Mouse (Mus musculus): ENCODE results near the gene Ifnar2. TPM values are rescaled to one million over a fixed set of nuclear protein-coding genes. Genes with fewer than 3 reads are reported as not detected.

Gene Ifnar2
- polyA plus RNA-seq, 1 experiment from 2014 or later = 75.5 TPM

- ATAC-seq = no peak
- no peak overlapping the region for H3K4me2 ChIP-seq (replicated peaks; ENCODE audit: low read depth)
- no peak overlapping the region for H3K27ac ChIP-seq (ENCODE audit: low read depth, low read length)
- H3K27me3 ChIP-seq (replicated peaks; ENCODE audit: control insufficient read depth, insufficient read depth, low read length) = peaks cover 5% of the 10 kb centered on the region
- no peak overlapping the region for H3K9ac ChIP-seq (ENCODE audit: low read depth, low read length)
- H3K4me1 ChIP-seq (replicated peaks; ENCODE audit: control insufficient read depth, insufficient read depth, low read length) = no peaks in the 10 kb centered on the region
- no peaks in the 10 kb centered on the region for H3K9me3 ChIP-seq (ENCODE audit: control insufficient read depth)
- no peak overlapping the region for H3K4me3 ChIP-seq (ENCODE audit: low read depth, low read length)
- WGBS = 78% methylated on average over 28 of the region's 28 CpGs
- no peak for TF ChIP-seq CTCF (IDR thresholded peaks at IDR 0.05; ENCODE audit: low read depth)
- no peaks in the 10 kb centered on the region for H3K36me3 ChIP-seq (ENCODE audit: control insufficient read depth, insufficient read depth)
Observed at GRCm38 (mm10) chr16:91348588-91349330, 23.8 kb upstream of the Ifnar2 start.

- Histone ChIP-seq H3K4me3 (ENCODE audit: low read depth, low read length) (no peak overlapping the region), H3K4me1 (replicated peaks; ENCODE audit: control insufficient read depth, insufficient read depth, low read length) (no peaks in the 10 kb centered on the region), H3K4me2 (replicated peaks; ENCODE audit: low read depth) (no peak overlapping the region), H3K27me3 (replicated peaks; ENCODE audit: control insufficient read depth, insufficient read depth, low read length) (peaks cover 9% of the 10 kb centered on the region), H3K27ac (ENCODE audit: low read depth, low read length) (no peak overlapping the region), H3K36me3 (ENCODE audit: control insufficient read depth, insufficient read depth) (no peaks in the 10 kb centered on the region), H3K9ac (ENCODE audit: low read depth, low read length) (no peak overlapping the region), H3K9me3 (ENCODE audit: control insufficient read depth) (no peaks in the 10 kb centered on the region)
- no peak for ATAC-seq
- 4% methylated on average over 7 of the region's 7 CpGs for WGBS
- peak; percentile 91 for TF ChIP-seq CTCF (IDR thresholded peaks at IDR 0.05; ENCODE audit: low read depth)
Observed at GRCm38 (mm10) chr16:91352084-91352562, 20.5 kb upstream of the Ifnar2 start.

DNA sequence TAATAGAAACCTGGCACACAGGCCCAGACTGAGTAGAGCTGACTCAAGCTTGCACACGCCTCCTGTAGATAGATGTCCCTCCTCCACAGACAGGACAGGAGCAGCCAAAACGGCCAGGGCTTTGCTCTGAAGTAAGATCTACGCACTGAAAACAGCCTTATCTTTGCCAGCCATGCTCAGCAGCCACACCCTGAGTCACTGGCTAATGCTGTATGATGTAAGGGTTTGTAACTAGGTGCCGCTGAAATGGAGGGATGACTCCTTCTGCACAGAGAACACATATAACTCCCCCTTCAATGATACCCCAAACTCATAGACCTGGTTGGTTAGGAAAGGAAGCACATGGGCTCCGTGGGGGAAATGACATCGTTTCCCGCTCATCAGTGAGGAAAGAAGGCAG lies 19.8 kb upstream of the Ifnar2 start:
- H3K9me3 ChIP-seq (ENCODE audit: control insufficient read depth) = no peaks in the 10 kb centered on the region

DNA sequence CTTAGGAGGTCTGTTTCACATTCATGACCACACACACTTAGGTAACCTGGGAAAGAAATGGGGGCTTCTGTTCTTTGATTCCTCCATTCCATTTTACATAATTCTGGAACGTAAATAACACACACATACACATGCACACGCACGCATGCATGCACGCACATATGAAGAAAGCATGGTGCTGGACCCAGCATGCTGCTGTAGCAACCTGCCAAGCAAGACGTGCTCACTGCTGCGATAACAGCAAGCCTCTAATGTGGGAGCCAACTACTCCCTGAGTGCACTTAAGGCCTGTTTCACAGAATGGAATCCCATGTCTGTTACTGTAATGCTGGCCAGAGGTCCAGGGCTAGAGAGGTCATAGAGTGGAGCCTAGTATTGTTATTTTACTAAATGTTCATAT lies 19.4 kb upstream of the Ifnar2 start:
- ATAC-seq = no peak
- Histone ChIP-seq H3K9me3 (ENCODE audit: control insufficient read depth) (no peaks in the 10 kb centered on the region), H3K27ac (ENCODE audit: low read depth, low read length) (no peak overlapping the region), H3K4me1 (replicated peaks; ENCODE audit: control insufficient read depth, insufficient read depth, low read length) (no peaks in the 10 kb centered on the region), H3K36me3 (ENCODE audit: control insufficient read depth, insufficient read depth) (no peaks in the 10 kb centered on the region), H3K4me3 (ENCODE audit: low read depth, low read length) (no peak overlapping the region), H3K4me2 (replicated peaks; ENCODE audit: low read depth) (no peak overlapping the region), H3K9ac (ENCODE audit: low read depth, low read length) (no peak overlapping the region), H3K27me3 (replicated peaks; ENCODE audit: control insufficient read depth, insufficient read depth, low read length) (peaks cover 9% of the 10 kb centered on the region)
- WGBS = 81% methylated on average over 6 of the region's 6 CpGs
- TF ChIP-seq CTCF (IDR thresholded peaks at IDR 0.05; ENCODE audit: low read depth) = no peak

More for the DNA sequence above, 19.8 kb upstream of the Ifnar2 start:
- TF ChIP-seq CTCF (IDR thresholded peaks at IDR 0.05; ENCODE audit: low read depth) = no peak
- ATAC-seq = peak; percentile 30; the same call in 1 of the 2 replicates
- Histone ChIP-seq H3K9ac (ENCODE audit: low read depth, low read length) (no peak overlapping the region), H3K4me1 (replicated peaks; ENCODE audit: control insufficient read depth, insufficient read depth, low read length) (no peaks in the 10 kb centered on the region), H3K27ac (ENCODE audit: low read depth, low read length) (no peak overlapping the region), H3K36me3 (ENCODE audit: control insufficient read depth, insufficient read depth) (no peaks in the 10 kb centered on the region), H3K4me3 (ENCODE audit: low read depth, low read length) (no peak overlapping the region), H3K27me3 (replicated peaks; ENCODE audit: control insufficient read depth, insufficient read depth, low read length) (peaks cover 9% of the 10 kb centered on the region), H3K4me2 (replicated peaks; ENCODE audit: low read depth) (no peak overlapping the region)
- WGBS = 53% methylated on average over 7 of the region's 7 CpGs

- ATAC-seq = no peak
- Histone ChIP-seq H3K27ac (ENCODE audit: low read depth, low read length) (no peak overlapping the region), H3K9ac (ENCODE audit: low read depth, low read length) (no peak overlapping the region), H3K36me3 (ENCODE audit: control insufficient read depth, insufficient read depth) (no peaks in the 10 kb centered on the region), H3K27me3 (replicated peaks; ENCODE audit: control insufficient read depth, insufficient read depth, low read length) (peaks cover 9% of the 10 kb centered on the region), H3K4me1 (replicated peaks; ENCODE audit: control insufficient read depth, insufficient read depth, low read length) (no peaks in the 10 kb centered on the region), H3K4me3 (ENCODE audit: low read depth, low read length) (no peak overlapping the region), H3K9me3 (ENCODE audit: control insufficient read depth) (no peaks in the 10 kb centered on the region), H3K4me2 (replicated peaks; ENCODE audit: low read depth) (no peak overlapping the region)
- TF ChIP-seq CTCF (IDR thresholded peaks at IDR 0.05; ENCODE audit: low read depth) = no peak
- WGBS = 69% methylated on average over 5 of the region's 5 CpGs
Observed at GRCm38 (mm10) chr16:91353638-91354037, 18.9 kb upstream of the Ifnar2 start.

- no peak overlapping the region for H3K4me2 ChIP-seq (replicated peaks; ENCODE audit: low read depth)
- no peaks in the 10 kb centered on the region for H3K4me1 ChIP-seq (replicated peaks; ENCODE audit: control insufficient read depth, insufficient read depth, low read length)
- 61% methylated on average over 4 of the region's 4 CpGs for WGBS
- no peaks in the 10 kb centered on the region for H3K36me3 ChIP-seq (ENCODE audit: control insufficient read depth, insufficient read depth)
- no peak overlapping the region for H3K27ac ChIP-seq (ENCODE audit: low read depth, low read length)
- H3K9me3 ChIP-seq (ENCODE audit: control insufficient read depth) = no peaks in the 10 kb centered on the region
- H3K4me3 ChIP-seq (ENCODE audit: low read depth, low read length) = no peak overlapping the region
- peaks cover 9% of the 10 kb centered on the region for H3K27me3 ChIP-seq (replicated peaks; ENCODE audit: control insufficient read depth, insufficient read depth, low read length)
- H3K9ac ChIP-seq (ENCODE audit: low read depth, low read length) = no peak overlapping the region
- peak; percentile 27; the same call in 1 of the 2 replicates for ATAC-seq
- TF ChIP-seq CTCF (IDR thresholded peaks at IDR 0.05; ENCODE audit: low read depth) = no peak
Observed at GRCm38 (mm10) chr16:91354599-91354998, 18.0 kb upstream of the Ifnar2 start.

All from intestine, postnatal 0 days (tissue).